Mouse (Mus musculus): ENCODE measurements around the gene Zcwpw1. TPM values are rescaled to one million over a fixed set of nuclear protein-coding genes. Genes with fewer than 3 reads are reported as not detected.
A peak's percentile ranks its signal among the peaks of the same experiment; 100 is the strongest.
"Not testable (repeated sequence)": the region's sequence is repeated elsewhere in the genome, so short reads cannot be mapped to it uniquely, and the experiment has no call there.

Gene Zcwpw1
- polyA plus RNA-seq, 1 experiment from 2014 or later, result 14.4 TPM

GRCm38 (mm10) chr5:137745214-137746171, 42.1 kb upstream of the Zcwpw1 start, which contains the start of gene Tsc22d4:
Tsc22d4 (plus strand) TSS chr5:137745730.
- 3% methylated on average over 28 of the region's 28 CpGs for WGBS
- no peaks in the 10 kb centered on the region for H3K27me3 ChIP-seq (replicated peaks; ENCODE audit: control insufficient read depth, insufficient read depth, low read length)

DNA sequence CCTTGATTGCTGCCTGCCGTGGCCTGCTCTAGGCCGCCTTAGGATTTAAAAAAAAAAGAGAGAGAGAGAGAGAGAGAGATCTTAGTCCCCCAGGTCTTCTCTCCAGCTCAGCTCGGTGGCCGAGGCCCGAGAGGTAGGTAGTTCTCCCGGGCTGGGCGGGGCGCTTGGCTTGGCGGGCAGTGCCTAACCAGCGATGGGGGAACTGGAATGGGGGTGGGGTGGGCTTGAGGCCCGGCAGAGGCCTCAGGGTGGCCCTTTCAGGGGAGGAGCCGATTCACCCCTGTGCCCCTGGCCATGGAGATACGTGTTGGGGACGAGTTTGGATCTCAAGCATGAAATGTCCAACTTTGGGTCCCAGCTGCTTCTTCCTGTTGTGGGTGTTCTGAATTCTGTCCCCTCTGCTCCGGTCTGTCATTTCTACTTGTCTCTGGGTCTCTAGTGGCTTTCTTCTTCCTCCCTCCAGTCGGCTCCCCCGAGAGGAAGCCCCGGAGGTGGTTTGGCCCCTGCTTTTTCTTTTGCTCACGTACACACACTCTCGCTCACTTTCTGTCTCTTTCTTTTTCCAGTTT, 41.2 kb upstream of the Zcwpw1 start:
- Histone ChIP-seq H3K27me3 (replicated peaks; ENCODE audit: control insufficient read depth, insufficient read depth, low read length) (no peaks in the 10 kb centered on the region), H3K27ac (ENCODE audit: low read depth) (peak overlapping the region; percentile 93), H3K9ac (ENCODE audit: low read length) (peak overlapping the region; percentile 77), H3K4me1 (replicated peaks; ENCODE audit: control insufficient read depth, insufficient read depth, low read length) (peaks cover 27% of the 10 kb centered on the region), H3K9me3 (ENCODE audit: control insufficient read depth, low read length) (no peaks in the 10 kb centered on the region), H3K4me2 (ENCODE audit: low read length) (peak overlapping the region; percentile 97), H3K36me3 (ENCODE audit: control insufficient read depth, insufficient read depth, low read length) (peaks cover 9% of the 10 kb centered on the region), H3K4me3 (ENCODE audit: low read depth, low read length) (peak overlapping the region; percentile 88)
- peak; percentile 38 for ATAC-seq (replicated peaks; ENCODE audit: low FRiP score, low TSS enrichment, low read depth)
- WGBS, result 0% methylated on average over 20 of the region's 20 CpGs
- no peak for DNase-seq (ENCODE audit: low spot score)

More at GRCm38 (mm10) chr5:137745214-137746171, 42.1 kb upstream of the Zcwpw1 start, which contains the start of gene Tsc22d4:
- peak; percentile 89 for ATAC-seq (replicated peaks; ENCODE audit: low FRiP score, low TSS enrichment, low read depth)
- 0 out of 2 replicates have a peak, but pooled peaks cover 4% of the 10 kb centered on the region for H3K36me3 ChIP-seq (ENCODE audit: control insufficient read depth, insufficient read depth, low read length)
- peak within 1 kb of the TSS; percentile 77 for H3K9ac ChIP-seq (ENCODE audit: low read length)
- H3K4me1 ChIP-seq (replicated peaks; ENCODE audit: control insufficient read depth, insufficient read depth, low read length), result peaks cover 27% of the 10 kb centered on the region
- H3K4me2 ChIP-seq (ENCODE audit: low read length), result peak within 1 kb of the TSS; percentile 97
- peak; percentile 99 for DNase-seq (ENCODE audit: low spot score)
- H3K9me3 ChIP-seq (ENCODE audit: control insufficient read depth, low read length), result no peaks in the 10 kb centered on the region
- peak within 1 kb of the TSS; percentile 93 for H3K27ac ChIP-seq (ENCODE audit: low read depth)
- H3K4me3 ChIP-seq (ENCODE audit: low read depth, low read length), result peak within 1 kb of the TSS; percentile 88

DNA sequence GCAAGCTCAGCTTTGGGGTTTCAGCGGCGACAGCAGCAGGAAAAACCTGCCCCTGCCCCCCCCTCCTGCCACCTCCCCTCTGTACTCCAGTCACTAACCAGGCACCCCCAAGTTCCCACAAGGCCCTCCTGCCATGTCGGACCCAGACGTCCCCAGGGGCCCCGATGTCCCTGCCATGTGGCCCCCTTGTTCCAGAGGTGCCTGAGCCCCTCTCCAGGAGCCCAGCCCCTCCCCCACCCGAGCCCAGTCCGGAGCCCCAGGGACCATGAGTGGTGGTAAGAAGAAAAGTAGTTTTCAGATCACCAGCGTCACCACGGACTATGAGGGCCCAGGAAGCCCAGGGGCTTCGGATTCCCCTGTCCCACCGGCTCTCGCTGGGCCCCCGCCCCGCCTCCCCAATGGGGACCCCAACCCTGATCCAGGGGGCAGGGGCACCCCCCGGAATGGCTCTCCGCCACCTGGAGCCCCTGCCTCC, 40.7 kb upstream of the Zcwpw1 start:
- no peak for DNase-seq (ENCODE audit: low spot score)
- Histone ChIP-seq H3K4me2 (ENCODE audit: low read length) (peak overlapping the region; percentile 97), H3K4me3 (ENCODE audit: low read depth, low read length) (peak overlapping the region; percentile 88), H3K9me3 (ENCODE audit: control insufficient read depth, low read length) (no peaks in the 10 kb centered on the region), H3K9ac (ENCODE audit: low read length) (peak overlapping the region; percentile 77), H3K27ac (ENCODE audit: low read depth) (peak overlapping the region; percentile 93), H3K4me1 (replicated peaks; ENCODE audit: control insufficient read depth, insufficient read depth, low read length) (peaks cover 23% of the 10 kb centered on the region), H3K27me3 (replicated peaks; ENCODE audit: control insufficient read depth, insufficient read depth, low read length) (no peaks in the 10 kb centered on the region), H3K36me3 (ENCODE audit: control insufficient read depth, insufficient read depth, low read length) (peaks cover 14% of the 10 kb centered on the region)
- ATAC-seq (replicated peaks; ENCODE audit: low FRiP score, low TSS enrichment, low read depth), result no peak
- WGBS, result under 1% methylated on average over 16 of the region's 16 CpGs

DNA sequence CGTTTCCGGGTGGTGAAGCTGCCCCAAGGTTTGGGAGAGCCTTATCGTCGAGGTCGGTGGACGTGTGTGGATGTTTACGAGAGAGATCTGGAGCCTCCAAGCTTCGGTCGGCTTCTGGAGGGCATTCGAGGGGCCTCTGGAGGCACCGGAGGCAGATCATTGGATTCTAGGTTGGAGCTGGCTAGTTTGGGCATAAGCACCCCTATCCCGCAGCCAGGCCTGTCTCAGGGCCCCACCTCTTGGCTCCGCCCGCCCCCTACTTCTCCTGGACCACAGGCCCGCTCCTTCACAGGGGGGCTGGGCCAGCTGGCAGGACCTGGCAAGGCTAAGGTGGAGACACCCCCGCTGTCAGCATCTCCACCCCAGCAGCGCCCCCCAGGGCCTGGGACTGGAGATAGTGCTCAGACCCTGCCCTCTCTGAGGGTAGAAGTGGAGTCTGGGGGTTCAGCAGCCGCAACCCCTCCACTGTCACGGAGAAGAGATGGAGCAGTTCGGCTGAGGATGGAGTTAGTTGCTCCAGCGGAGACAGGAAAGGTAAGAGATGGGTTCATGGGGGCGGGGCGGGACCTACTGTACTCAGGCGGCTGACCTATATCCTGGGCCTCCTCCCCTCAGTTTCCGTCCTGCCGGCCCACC, 40.2 kb upstream of the Zcwpw1 start:
- peak; percentile 70 for DNase-seq (ENCODE audit: low spot score)
- Histone ChIP-seq H3K4me2 (ENCODE audit: low read length) (peak overlapping the region; percentile 97), H3K9ac (ENCODE audit: low read length) (peak overlapping the region; percentile 77), H3K36me3 (ENCODE audit: control insufficient read depth, insufficient read depth, low read length) (peaks cover 19% of the 10 kb centered on the region), H3K4me1 (replicated peaks; ENCODE audit: control insufficient read depth, insufficient read depth, low read length) (peaks cover 22% of the 10 kb centered on the region), H3K27me3 (replicated peaks; ENCODE audit: control insufficient read depth, insufficient read depth, low read length) (no peaks in the 10 kb centered on the region), H3K4me3 (ENCODE audit: low read depth, low read length) (peak overlapping the region; percentile 88), H3K27ac (ENCODE audit: low read depth) (peak overlapping the region; percentile 93), H3K9me3 (ENCODE audit: control insufficient read depth, low read length) (no peaks in the 10 kb centered on the region)
- no peak for ATAC-seq (replicated peaks; ENCODE audit: low FRiP score, low TSS enrichment, low read depth)
- WGBS, result 3% methylated on average over 26 of the region's 26 CpGs

DNA sequence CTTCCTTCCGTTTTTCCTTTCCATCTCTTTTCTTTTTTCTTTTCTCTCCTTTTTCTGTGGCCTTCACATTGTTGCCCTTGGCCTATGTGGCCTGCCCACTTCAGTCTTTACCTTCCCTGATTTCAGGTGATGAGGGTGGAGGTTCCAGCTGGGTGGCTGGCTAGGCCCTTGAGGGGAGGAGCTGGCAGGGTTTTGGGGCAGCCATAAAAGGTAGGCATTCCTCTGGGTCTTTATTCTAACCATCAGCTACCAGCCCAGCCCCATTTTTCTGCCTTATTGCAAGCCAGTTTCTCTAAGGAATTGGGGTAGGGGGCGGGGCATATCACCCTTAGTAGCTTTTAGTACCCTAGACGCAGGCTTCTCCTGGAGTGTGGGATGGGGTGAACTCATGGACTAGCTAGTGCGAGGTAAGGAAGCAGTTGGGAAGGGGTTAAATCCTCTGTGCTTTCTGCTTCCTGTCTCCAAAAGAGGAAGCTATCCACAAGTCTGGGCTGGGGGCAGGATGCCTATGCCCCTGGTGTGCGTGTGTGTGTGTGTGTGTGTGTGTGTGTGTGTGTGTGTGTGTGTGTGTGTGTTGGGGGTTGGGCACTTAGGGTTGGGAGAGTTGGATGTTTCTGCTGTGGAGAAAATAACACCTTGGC, 39.3 kb upstream of the Zcwpw1 start:
- Histone ChIP-seq H3K4me2 (ENCODE audit: low read length) (peak overlapping the region; percentile 97), H3K27me3 (replicated peaks; ENCODE audit: control insufficient read depth, insufficient read depth, low read length) (no peaks in the 10 kb centered on the region), H3K4me1 (replicated peaks; ENCODE audit: control insufficient read depth, insufficient read depth, low read length) (peaks cover 22% of the 10 kb centered on the region), H3K36me3 (ENCODE audit: control insufficient read depth, insufficient read depth, low read length) (peaks cover 25% of the 10 kb centered on the region), H3K27ac (ENCODE audit: low read depth) (peak overlapping the region; percentile 45; the same call in 1 of the 2 replicates), H3K9me3 (ENCODE audit: control insufficient read depth, low read length) (no peaks in the 10 kb centered on the region), H3K4me3 (ENCODE audit: low read depth, low read length) (peak overlapping the region; percentile 88), H3K9ac (ENCODE audit: low read length) (peak overlapping the region; percentile 11; the same call in 1 of the 2 replicates)
- 31% methylated on average over 5 of the region's 5 CpGs for WGBS
- ATAC-seq (replicated peaks; ENCODE audit: low FRiP score, low TSS enrichment, low read depth) (no peak), DNase-seq (ENCODE audit: low spot score) (no peak)

DNA sequence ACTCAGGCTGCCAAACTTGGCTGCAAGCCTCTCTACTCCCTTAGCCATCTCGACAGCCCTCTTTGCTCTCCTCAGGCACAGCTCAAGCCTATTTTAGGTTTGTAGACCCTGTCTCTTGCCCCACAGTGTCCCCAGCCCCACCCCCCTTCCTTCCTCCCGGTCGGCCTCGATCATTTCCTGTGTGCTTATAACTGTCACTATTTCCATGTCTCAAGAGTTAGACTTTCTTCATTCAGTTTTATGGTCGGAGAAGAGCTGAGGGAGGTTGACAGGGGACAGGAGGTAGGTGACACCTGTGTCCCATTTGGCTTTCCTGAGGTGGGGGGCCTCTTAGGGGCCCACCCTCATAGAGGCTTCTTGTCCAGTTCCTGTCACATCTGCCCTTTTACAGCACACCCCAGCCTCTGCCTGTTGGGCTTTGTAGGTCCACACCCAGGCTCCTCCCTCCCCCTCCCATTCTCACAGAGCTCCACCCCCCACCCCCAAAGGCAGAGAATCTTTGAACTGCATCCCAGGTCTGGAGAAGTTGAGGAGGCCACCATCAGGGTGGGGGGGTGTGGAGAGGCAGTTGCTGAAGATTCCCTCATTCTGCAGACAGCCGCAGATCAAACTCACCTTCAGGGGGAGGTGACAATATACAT, 38.3 kb upstream of the Zcwpw1 start:
- ATAC-seq (replicated peaks; ENCODE audit: low FRiP score, low TSS enrichment, low read depth) (no peak), DNase-seq (ENCODE audit: low spot score) (no peak)
- H3K36me3 ChIP-seq (ENCODE audit: control insufficient read depth, insufficient read depth, low read length), result peaks cover 35% of the 10 kb centered on the region
- no peaks in the 10 kb centered on the region for H3K9me3 ChIP-seq (ENCODE audit: control insufficient read depth, low read length)
- no peaks in the 10 kb centered on the region for H3K27me3 ChIP-seq (replicated peaks; ENCODE audit: control insufficient read depth, insufficient read depth, low read length)
- peak overlapping the region; percentile 97 for H3K4me2 ChIP-seq (ENCODE audit: low read length)
- H3K27ac ChIP-seq (ENCODE audit: low read depth), result peak overlapping the region; percentile 45; the same call in 1 of the 2 replicates
- H3K4me1 ChIP-seq (replicated peaks; ENCODE audit: control insufficient read depth, insufficient read depth, low read length), result peaks cover 22% of the 10 kb centered on the region
- no peak overlapping the region for H3K9ac ChIP-seq (ENCODE audit: low read length)
- H3K4me3 ChIP-seq (ENCODE audit: low read depth, low read length), result peak overlapping the region; percentile 8; the same call in 1 of the 2 replicates
- 41% methylated on average over 6 of the region's 6 CpGs for whole genome bisulfite sequencing

- H3K9ac ChIP-seq (ENCODE audit: low read length); H3K9me3 ChIP-seq (ENCODE audit: control insufficient read depth, low read length); H3K27ac ChIP-seq (ENCODE audit: low read depth); H3K4me2 ChIP-seq (ENCODE audit: low read length); H3K4me3 ChIP-seq (ENCODE audit: low read depth, low read length); DNase-seq (ENCODE audit: low spot score); H3K27me3 ChIP-seq (replicated peaks; ENCODE audit: control insufficient read depth, insufficient read depth, low read length); ATAC-seq (replicated peaks; ENCODE audit: low FRiP score, low TSS enrichment, low read depth): not testable (repeated sequence)
- WGBS, result 97% methylated on average over 6 of the region's 8 CpGs
- peaks cover 22% of the 10 kb centered on the region for H3K4me1 ChIP-seq (replicated peaks; ENCODE audit: control insufficient read depth, insufficient read depth, low read length)
- peaks cover 38% of the 10 kb centered on the region for H3K36me3 ChIP-seq (ENCODE audit: control insufficient read depth, insufficient read depth, low read length)
Observed at GRCm38 (mm10) chr5:137750212-137750611, 37.4 kb upstream of the Zcwpw1 start.
